Mouse (Mus musculus) heart, adult 2 months (tissue): ENCODE results near the gene Foxo6. TPM values are rescaled to one million over a fixed set of nuclear protein-coding genes. Genes with fewer than 3 reads are reported as not detected.

ENCODE experiments used
- DNase-seq, 2 experiments: peaks; one replicate each; pipeline ENCODE4 v3.0.0; 2021
- H3K27ac ChIP-seq: fragments of 200-600 bp; 2 replicates; pipeline ENCODE4 v1.8.1; 2022
- H3K27me3 ChIP-seq: fragments of 200-500 bp; 2 replicates; pipeline ENCODE4 v1.6.1; 2012; ENCODE audit warnings: mild to moderate bottlenecking, low read length, inconsistent platforms, mixed read lengths; ENCODE audit not compliant: control insufficient read depth, insufficient read depth
- H3K36me3 ChIP-seq: fragments of 200-500 bp; 2 replicates; pipeline ENCODE4 v1.6.1; 2012; ENCODE audit warnings: low read length, inconsistent platforms; ENCODE audit not compliant: control insufficient read depth, insufficient read depth
- H3K4me1 ChIP-seq: fragments of 200-500 bp; 2 replicates; pipeline ENCODE4 v1.6.1; 2011; ENCODE audit warnings: low read length; ENCODE audit not compliant: control insufficient read depth, insufficient read depth
- H3K4me3 ChIP-seq: fragments of 200-600 bp; 2 replicates; pipeline ENCODE4 v1.8.1; 2022
- H3K79me2 ChIP-seq: fragments of 200-500 bp; replicated peaks from 2 replicates; pipeline ENCODE4 v1.6.1; 2012; ENCODE audit warnings: mild to moderate bottlenecking, inconsistent platforms, low read length, moderate library complexity, mixed read lengths; ENCODE audit not compliant: control insufficient read depth, insufficient read depth
- H3K9ac ChIP-seq: fragments of 200-500 bp; 2 replicates; pipeline ENCODE4 v1.6.1; 2012; ENCODE audit warnings: low read depth, mild to moderate bottlenecking, control low read depth, inconsistent platforms, low read length, mixed read lengths
- CTCF ChIP-seq: fragments of 200-600 bp; IDR thresholded peaks from 2 replicates; pipeline ENCODE4 v1.8.1; 2022; ENCODE audit warnings: antibody characterized with exemption, mild to moderate bottlenecking, moderate library complexity
- EP300 ChIP-seq: fragments of 200-500 bp; IDR thresholded peaks from 2 replicates; pipeline ENCODE4 v1.6.1; 2011; ENCODE audit warnings: low read depth, low read length, control low read depth; ENCODE audit not compliant: insufficient read depth
- POLR2A ChIP-seq: fragments of 200-500 bp; IDR thresholded peaks from 2 replicates; pipeline ENCODE4 v1.6.1; 2011; ENCODE audit warnings: mild to moderate bottlenecking, low read depth, low read length, control low read depth; ENCODE audit not compliant: insufficient read depth
- WGBS: fragments of 180-500 bp; shearing (Covaris S2); methylation state at CpG from one replicate; pipeline ENCODE4 v1.1.7; 2018; 5-methylcytosine and 5-hydroxymethylcytosine counted together
- intact Hi-C: fragments of 180-260 bp; cut with DNase I; formaldehyde crosslinking; loops from one replicate; pipeline ENCODE4 v1.15.1; 2025
- polyA plus RNA-seq: library from polyadenylated mRNA; depleted of rRNA; stranded (reverse); fragments of >200 nt; gene quantifications from 2 replicates; pipeline ENCODE4 v1.2.3, GENCODE M21; 2012
- total RNA-seq, 2 experiments: library from RNA; stranded (reverse); gene quantifications; 2 replicates each; pipeline ENCODE4 v1.2.3; 2021

Foxo6 gene
- total and polyA plus RNA-seq, 3 experiments: 3.3 to 5.5 (median 5.4) TPM

GRCm38 (mm10) chr4:120314571-120314970 is 27.4 kb upstream of the Foxo6 start:
- peak in 1 of 2 experiments; percentile 8 for DNase-seq
- Histone ChIP-seq H3K79me2 (no peaks in the 10 kb centered on the region), H3K4me1 (no peaks in the 10 kb centered on the region), H3K36me3 (no peaks in the 10 kb centered on the region), H3K9ac (no peak overlapping the region), H3K4me3 (no peak overlapping the region), H3K27me3 (no peaks in the 10 kb centered on the region), H3K27ac (no peak overlapping the region)
- 35% methylated on average over 3 of the region's 3 CpGs for WGBS
- intact Hi-C loops: no loop called here
- TF ChIP-seq EP300 (no peak), POLR2A (no peak), CTCF (no peak)

GRCm38 (mm10) chr4:120313309-120313708 is 26.2 kb upstream of the Foxo6 start:
- Histone ChIP-seq H3K27me3 (no peaks in the 10 kb centered on the region), H3K4me1 (no peaks in the 10 kb centered on the region), H3K27ac (no peak overlapping the region), H3K36me3 (no peaks in the 10 kb centered on the region), H3K9ac (no peak overlapping the region), H3K79me2 (no peaks in the 10 kb centered on the region), H3K4me3 (no peak overlapping the region)
- WGBS: 73% methylated on average over 5 of the region's 5 CpGs
- DNase-seq: peak in 1 of 2 experiments; percentile 1
- intact Hi-C loops: no loop called here
- TF ChIP-seq CTCF (no peak), EP300 (no peak), POLR2A (no peak)

GRCm38 (mm10) chr4:120304580-120304979 is 17.4 kb upstream of the Foxo6 start:
- 44% methylated on average over 9 of the region's 9 CpGs for WGBS
- Histone ChIP-seq H3K27ac (no peak overlapping the region), H3K4me1 (no peaks in the 10 kb centered on the region), H3K36me3 (no peaks in the 10 kb centered on the region), H3K79me2 (no peaks in the 10 kb centered on the region), H3K4me3 (no peak overlapping the region), H3K27me3 (no peaks in the 10 kb centered on the region), H3K9ac (no peak overlapping the region)
- intact Hi-C loops: no loop called here
- no peak for DNase-seq
- TF ChIP-seq EP300 (no peak), CTCF (no peak), POLR2A (no peak)

- 55% methylated on average over 7 of the region's 7 CpGs for WGBS
- Histone ChIP-seq H3K4me3 (no peak overlapping the region), H3K9ac (no peak overlapping the region), H3K4me1 (no peaks in the 10 kb centered on the region), H3K36me3 (no peaks in the 10 kb centered on the region), H3K79me2 (no peaks in the 10 kb centered on the region), H3K27ac (no peak overlapping the region), H3K27me3 (no peaks in the 10 kb centered on the region)
- intact Hi-C loops: no loop called here
- TF ChIP-seq CTCF (peak; percentile 36), EP300 (no peak), POLR2A (no peak)
- DNase-seq: peak in 1 of 2 experiments; percentile 14
Observed at GRCm38 (mm10) chr4:120299287-120299686, 12.1 kb upstream of the Foxo6 start.

GRCm38 (mm10) chr4:120291106-120291822 is 4.1 kb upstream of the Foxo6 start:
- TF ChIP-seq EP300 (peak; percentile 65; the same call in 1 of the 2 replicates), POLR2A (0 out of 2 replicates have a peak, but pooled peaks have one; percentile 25), CTCF (no peak)
- Histone ChIP-seq H3K36me3 (no peaks in the 10 kb centered on the region), H3K27ac (peak overlapping the region; percentile 69), H3K27me3 (no peaks in the 10 kb centered on the region), H3K4me3 (no peak overlapping the region), H3K79me2 (no peaks in the 10 kb centered on the region), H3K4me1 (peaks cover 6% of the 10 kb centered on the region; the same call in 1 of the 2 replicates), H3K9ac (peak overlapping the region; percentile 23)
- WGBS: 48% methylated on average over 11 of the region's 11 CpGs
- intact Hi-C loops: loop anchor here (2.0 kb wide), 1 partner anchor 60 kb away; no protein-coding TSS in a partner anchor
- peak; percentile 81 to 83 for DNase-seq

GRCm38 (mm10) chr4:120290486-120290885 is 3.3 kb upstream of the Foxo6 start:
- peak in 1 of 2 experiments; percentile 67 for DNase-seq
- no peak overlapping the region for H3K9ac ChIP-seq
- intact Hi-C loops: loop anchor here (2.0 kb wide), 1 partner anchor 60 kb away; no protein-coding TSS in a partner anchor
- no peaks in the 10 kb centered on the region for H3K27me3 ChIP-seq
- H3K36me3 ChIP-seq: no peaks in the 10 kb centered on the region
- 20% methylated on average over 5 of the region's 5 CpGs for WGBS
- peaks cover 6% of the 10 kb centered on the region; the same call in 1 of the 2 replicates for H3K4me1 ChIP-seq
- H3K27ac ChIP-seq: peak overlapping the region; percentile 69
- TF ChIP-seq POLR2A: no peak
- 0 out of 2 replicates have a peak, but pooled peaks have one; percentile 22 for TF ChIP-seq EP300
- no peaks in the 10 kb centered on the region for H3K79me2 ChIP-seq
- H3K4me3 ChIP-seq: no peak overlapping the region
